Mouse (Mus musculus): ENCODE measurements around the gene Scn4a.
"Not testable (repeated sequence)": the region's sequence is repeated elsewhere in the genome, so short reads cannot be mapped to it uniquely, and the experiment has no call there.

The Scn4a gene

DNA sequence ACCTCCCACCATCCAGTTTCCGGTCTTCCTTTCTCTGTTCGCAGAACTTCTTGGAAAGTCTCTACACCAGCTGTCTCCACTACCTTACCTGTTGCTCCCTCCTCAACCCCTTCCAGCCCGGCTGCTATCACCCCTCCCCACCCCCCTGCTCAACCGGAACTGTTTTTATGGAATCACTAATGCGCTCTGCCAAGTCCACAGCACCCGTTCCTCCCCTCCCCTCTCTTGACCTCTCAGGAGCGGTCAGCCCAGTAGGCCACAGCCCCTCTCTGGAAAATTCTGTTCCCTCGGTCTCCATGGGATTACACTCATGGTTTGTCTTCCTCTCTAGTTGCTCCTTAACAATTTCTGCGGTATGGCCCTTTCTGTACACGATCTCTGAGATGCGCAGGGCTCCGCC, at the start of gene Scn4a:
Gene Scn4a, minus strand, starts transcription at position 101 of the 400 bp plus-strand sequence.
- DNase-seq: no peak

- no peak for DNase-seq
These were observed 45.4 kb upstream of the Scn4a start for GRCm38 (mm10) chr11:106398481-106398880.

DNA sequence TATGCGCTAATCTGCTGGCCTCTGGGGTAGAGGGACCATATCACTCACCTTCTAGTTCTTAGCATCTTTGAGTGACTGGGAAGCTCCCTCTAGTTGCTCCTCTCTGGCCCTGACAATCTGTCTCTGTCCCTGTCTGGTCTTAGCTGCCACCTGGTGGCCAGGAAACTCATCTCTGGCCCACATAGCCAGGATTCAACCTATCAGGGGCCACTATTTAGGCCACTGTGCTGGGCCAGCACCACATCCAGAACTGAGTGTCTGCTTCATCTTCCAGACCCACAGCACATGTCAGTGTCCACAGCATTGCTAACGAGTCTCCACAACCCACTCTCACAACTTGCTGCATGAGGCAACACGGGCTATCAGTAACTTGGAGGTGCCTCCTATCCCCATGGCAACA, 44.6 kb upstream of the Scn4a start:
- peak; percentile 18 for DNase-seq

DNA sequence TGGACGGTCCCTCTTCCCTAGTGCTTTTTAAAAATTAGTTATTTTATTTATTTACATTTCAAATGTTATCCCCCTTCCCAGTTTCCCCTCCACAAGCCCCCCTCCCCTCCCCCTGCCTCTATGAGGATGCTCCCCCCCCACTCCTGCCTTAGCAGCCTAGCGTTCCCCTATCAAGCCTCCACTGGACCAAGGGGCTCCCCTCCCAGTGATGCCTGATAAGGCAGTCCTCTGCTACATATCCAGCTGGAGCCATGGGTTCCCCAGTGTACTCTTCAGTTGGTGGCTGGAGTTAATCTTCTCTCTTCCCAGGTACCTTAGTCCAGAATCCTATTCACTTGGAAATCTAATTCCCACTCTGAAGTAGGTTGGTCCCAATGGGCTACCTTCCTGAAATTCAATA, 41.0 kb upstream of the Scn4a start:
- DNase-seq: not testable (repeated sequence)

GRCm38 (mm10) chr11:106393331-106393616, 40.2 kb upstream of the Scn4a start:
- DNase-seq: no peak

DNA sequence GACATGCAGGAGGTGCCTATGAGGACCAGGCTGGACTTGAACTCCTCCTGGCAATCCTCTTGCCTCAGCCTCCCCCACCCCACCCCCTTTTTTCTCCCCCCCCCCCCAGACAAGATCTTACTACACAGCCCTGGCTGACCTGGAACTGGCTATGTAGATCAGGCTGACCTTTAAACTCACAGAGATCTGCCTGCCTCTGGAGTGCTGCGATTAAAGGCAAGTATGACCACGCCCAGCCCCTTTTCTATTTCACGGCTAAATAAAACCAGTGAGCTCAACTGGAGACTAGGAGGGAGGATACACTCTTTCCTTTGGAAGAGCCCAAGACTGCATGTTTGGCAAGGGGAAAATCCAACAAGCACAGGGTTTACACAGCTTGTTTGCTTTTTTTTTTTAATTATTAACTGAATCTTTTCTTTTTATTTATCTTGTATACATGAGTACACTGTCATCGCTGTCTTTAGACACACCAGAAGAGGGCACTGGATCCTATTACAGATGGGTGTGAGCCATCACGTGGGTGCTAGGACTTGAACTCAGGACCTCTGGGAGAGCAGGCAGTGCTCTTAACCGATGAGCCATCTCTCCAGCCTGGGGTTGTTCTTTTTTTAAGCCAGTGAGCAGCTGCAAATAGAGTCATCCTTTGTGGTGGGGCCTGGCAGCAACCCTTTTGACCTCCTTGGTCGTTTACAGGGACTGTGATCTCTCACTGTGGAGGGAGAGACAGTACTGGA, 39.7 kb upstream of the Scn4a start:
- no peak for DNase-seq

DNA sequence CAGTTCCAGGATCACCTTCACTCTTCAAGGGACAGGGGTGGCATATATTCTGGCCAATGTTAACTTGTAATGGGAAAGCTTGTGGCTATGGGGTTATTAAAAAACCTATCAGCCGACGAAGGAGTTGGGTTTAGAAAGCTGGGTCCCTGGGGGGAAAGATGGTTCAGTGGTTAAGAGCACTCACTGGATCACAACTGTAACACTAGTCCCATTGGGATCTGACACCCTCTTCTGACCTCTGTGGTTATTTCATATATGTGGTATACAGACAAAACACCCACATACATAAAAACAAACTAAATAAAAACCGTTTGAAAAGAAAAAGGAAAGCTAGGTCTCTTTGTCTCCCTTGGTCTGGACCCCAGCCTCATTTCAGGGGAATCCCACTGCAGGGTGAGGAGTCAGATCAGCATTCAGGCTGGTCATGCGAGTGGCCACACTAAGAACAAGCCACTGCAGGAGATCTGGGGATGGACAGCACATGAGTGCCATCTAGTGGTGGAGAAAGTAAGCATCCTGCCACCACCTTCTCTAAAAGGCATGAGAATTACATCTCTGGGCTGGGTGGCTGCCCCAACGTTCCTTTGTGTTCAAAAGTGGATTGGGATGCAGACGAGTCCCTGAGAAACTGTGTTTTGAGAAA, 38.6 kb upstream of the Scn4a start:
- peak; percentile 64 for DNase-seq

- DNase-seq: no peak
These were observed 37.7 kb upstream of the Scn4a start for GRCm38 (mm10) chr11:106390757-106391156.

DNA sequence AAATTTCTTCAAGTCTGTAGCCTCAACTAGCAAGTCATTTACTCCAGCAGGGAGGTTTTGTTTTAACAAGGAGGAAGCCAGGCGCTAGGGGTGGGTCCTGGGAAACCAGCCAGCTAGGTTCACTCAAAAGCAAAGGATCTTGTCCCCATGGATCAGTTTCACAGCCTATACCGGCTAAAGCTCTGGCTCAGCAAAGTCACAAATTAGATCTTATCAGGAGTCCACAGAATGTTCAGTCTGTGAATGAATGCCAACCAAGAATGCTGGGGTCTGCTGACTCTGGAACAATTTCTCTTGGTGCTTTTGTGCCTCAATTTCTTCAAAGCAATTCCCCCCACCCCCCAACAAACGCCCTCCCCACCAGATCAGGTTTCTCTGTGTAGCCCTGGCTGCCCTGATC, 36.5 kb upstream of the Scn4a start:
- no peak for DNase-seq

GRCm38 (mm10) chr11:106387791-106388216, 34.7 kb upstream of the Scn4a start, which contains the start of gene Icam2:
Icam2 (minus strand) TSS chr11:106388075.
- no peak for DNase-seq

GRCm38 (mm10) chr11:106387020-106387419, 33.9 kb upstream of the Scn4a start:
- no peak for DNase-seq

GRCm38 (mm10) chr11:106386409-106386808, 33.3 kb upstream of the Scn4a start:
- DNase-seq: no peak

DNA sequence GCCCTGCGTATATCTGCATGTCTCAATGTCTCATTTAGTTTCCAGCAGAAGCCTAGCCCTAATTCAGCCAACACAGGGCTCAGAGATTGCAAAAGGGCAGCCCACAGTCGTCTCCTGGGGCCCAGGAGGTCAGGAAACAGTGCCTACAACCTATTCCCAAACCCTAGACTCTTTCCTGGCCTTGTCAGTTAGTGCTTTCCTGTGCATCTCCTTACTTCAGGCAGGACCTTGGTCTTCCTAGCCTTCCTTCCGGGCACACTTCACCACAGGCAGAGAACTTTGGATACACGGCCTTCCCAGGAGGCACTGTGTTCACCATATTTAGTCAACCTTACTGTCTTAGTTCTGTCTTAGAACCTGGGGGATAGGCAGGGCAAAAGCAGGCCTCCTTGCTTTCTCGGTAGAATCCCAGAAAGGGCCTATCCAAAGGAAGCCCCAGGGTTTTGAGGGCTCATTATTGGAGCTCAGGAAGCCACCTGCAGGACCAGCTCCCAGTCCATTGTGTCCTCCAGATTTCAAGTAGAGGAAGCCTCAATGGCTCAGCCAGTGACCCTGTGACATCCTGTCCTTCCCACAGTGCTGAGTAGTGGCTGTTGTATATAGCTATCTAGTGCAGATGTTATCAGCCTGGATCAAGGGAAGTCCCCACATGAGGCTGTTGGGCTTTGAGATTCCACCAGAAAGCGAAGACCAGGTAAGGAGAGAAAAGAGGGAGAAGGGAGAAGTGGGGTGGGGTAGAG, 30.1 kb upstream of the Scn4a start:
- no peak for DNase-seq

GRCm38 (mm10) chr11:106382424-106382823, 29.3 kb upstream of the Scn4a start:
- no peak for DNase-seq

DNA sequence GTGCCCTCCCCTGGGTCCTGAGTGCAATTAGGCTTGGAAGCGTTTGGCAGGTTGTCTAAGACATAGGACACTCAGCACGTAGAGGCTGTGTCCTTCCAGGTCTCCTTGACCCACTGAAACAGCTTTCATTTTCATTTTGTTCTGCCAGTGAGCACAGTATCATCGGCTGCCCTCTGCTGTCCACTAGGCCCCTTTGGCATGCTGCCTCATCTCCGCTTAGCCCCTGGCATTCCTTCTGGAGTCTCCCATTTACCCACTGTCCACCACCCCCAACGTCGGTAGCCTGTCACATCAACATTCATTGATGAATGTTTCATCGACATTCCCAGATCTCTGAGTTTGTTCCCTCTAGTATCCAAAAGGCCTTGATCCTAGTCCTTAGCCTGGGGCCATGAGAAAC, 28.8 kb upstream of the Scn4a start:
- no peak for DNase-seq

DNA sequence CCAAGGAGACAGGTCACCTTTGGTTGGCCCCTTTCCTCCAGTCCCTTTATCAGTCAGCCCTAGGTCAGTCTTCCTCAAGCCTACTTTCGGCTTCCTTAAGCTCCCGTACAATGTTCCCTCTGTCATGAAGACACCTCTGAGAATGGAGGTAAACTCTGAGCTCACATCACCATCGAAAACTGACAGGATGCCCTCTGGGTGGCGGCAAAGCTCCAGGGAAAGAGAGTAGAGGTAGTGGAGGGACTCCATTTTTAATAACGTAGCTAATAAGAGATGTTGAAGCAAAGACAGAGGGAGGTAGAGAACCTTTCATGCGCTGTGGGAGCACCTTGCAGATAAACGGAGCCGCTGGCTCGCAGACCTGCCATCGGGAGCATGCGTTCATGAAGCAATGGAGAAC, 27.9 kb upstream of the Scn4a start:
- no peak for DNase-seq

DNA sequence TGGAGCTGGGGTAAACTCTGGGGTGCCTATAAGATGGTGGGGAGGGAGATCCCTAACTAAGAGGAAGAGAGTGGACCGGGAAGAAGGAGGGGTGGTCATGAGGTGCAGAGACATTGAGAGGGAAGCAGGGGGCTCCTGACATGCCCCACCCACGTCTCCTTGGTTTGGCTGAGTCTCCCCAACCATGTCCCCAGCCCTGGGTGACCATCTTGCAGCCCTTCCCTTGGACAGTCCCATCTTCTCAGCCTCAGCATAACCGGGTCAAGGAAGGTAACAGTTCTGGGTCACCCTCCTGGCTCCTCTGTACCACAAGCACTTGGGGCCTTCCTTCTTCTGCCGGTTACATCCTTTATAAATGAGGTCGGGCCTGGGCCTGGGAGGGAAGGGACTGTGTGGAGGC, 21.9 kb upstream of the Scn4a start:
- no peak for DNase-seq

- DNase-seq: no peak
These were observed 21.5 kb upstream of the Scn4a start for GRCm38 (mm10) chr11:106374559-106374958.

GRCm38 (mm10) chr11:106373998-106374397, 20.9 kb upstream of the Scn4a start:
- no peak for DNase-seq

DNA sequence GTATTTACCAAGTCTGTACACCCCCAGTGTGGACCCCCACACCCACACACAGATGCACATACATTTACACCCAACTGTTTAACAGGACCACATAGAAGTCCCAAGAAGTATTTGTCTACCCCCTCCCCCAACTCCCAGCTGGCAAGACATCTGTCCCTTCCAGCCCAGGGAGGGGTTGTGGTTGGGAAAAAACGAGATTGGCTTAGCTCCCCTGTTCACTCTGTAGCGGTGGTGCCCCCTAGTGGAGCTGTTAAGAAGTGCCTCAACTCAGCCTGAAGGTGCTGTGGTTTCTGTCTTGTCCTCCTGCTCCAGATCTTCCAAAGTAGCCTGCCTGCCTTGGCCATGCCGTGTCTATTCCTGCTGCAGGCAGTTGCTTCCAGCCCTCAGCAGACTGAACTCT, 13.2 kb upstream of the Scn4a start:
- peak; percentile 71 for DNase-seq

DNA sequence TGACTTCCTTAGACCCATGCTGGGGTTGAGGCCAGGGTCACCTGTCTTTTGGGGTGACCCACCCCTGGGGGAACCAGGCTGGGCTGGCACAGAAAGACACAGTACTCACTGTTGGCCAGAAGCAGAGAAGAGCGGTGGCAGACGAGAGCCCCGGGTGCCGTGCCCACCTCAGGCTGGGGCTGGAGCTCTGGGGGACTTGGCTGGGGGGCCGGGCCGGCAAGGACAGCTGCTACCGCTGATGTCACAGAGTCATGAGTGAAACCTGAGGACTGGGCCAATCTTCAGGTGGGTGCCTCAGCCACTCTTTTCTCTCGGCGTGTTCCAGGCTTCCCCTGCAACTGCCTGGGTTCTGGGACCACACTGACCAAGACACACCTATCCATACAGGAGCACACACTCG, 12.3 kb upstream of the Scn4a start, which contains the start of gene Prr29:
Gene Prr29, plus strand, starts transcription at position 107 of the 400 bp plus-strand sequence.
- no peak for DNase-seq

DNA sequence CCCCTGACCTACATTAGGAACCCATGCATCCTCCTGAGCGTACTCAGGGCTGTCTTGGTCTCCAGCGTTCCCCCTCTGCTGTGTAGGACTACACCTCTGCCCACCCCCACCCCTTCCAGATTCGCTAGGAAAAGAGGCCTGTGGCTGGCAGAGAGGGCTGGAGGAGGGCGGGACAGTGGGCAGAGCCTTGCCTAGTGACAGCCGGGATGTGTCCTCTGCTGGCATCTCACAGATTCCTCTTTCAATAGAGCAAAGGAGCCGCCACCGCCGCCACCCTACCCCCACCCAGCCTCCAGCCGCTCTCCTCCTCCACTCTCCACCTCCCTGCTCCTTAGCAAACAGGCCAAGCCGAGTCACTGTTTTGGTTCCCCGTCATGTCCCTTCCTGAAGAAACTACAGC, 11.6 kb upstream of the Scn4a start:
- no peak for DNase-seq

DNA sequence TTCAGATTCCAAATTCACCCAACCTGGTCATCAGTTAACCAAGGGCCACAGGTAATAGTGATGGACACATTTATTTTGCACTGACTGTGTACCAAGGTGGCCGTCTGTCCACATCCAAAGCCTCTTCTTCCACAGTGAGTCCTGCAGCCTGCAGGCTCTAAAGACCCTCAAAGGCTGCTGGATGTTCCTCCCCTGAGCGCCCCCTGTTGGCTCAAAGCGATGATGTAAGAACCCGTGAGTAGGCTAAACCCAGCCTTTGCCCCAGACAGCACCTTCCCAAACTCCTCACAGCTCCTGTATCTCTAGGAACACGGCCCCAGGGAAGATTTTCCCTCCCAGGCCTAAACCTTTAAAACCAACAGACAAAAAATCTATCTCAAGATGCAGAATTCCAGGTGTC, 6.3 kb upstream of the Scn4a start:
- DNase-seq: no peak

All from cerebellum, adult 9-11 months (tissue).